Comparison of ENCODE assay signal across 17 mouse cellular contexts in genomic region chr12:52214837-52215236, GRCm38 (mm10).
"Had no signal": no experiment of that assay in that cellular context is flagged by ENCODE, and none has a peak within 500 bp of the region (broad histone marks: within the 10 kb centered on the region; RNA-seq: fewer than 3 reads in every experiment).

No protein-coding gene starts in this region.

- H3K27ac ChIP-seq: neural tube, embryonic 12.5 days; neural tube, embryonic 13.5 days; neural tube, embryonic 15.5 days; stomach, embryonic 15.5 days; stomach, postnatal 0 days had no signal

- DNase-seq: retina, postnatal 1 day; right cerebral cortex, adult 18-20 months; right cerebral cortex, postnatal 14 days; right cerebral cortex, postnatal 25 days; right cerebral cortex, postnatal 4 days; spleen, adult 18-20 months; thymus, adult 18-20 months; thymus, adult 2 months; thymus, postnatal 14 days; thymus, postnatal 25 days; thymus, postnatal 36 days; thymus, postnatal 4 days had no signal

- H3K4me3 ChIP-seq: neural tube, embryonic 12.5 days; neural tube, embryonic 13.5 days; neural tube, embryonic 15.5 days; stomach, embryonic 15.5 days had no signal

- H3K9me3 ChIP-seq: neural tube, embryonic 12.5 days; neural tube, embryonic 13.5 days; neural tube, embryonic 15.5 days; stomach, embryonic 15.5 days had no signal

- H3K4me1 ChIP-seq: neural tube, embryonic 12.5 days; neural tube, embryonic 13.5 days; neural tube, embryonic 15.5 days; stomach, embryonic 15.5 days had no signal

- H3K27me3 ChIP-seq: neural tube, embryonic 12.5 days; neural tube, embryonic 13.5 days; neural tube, embryonic 15.5 days; stomach, embryonic 15.5 days had no signal

- H3K9ac ChIP-seq: neural tube, embryonic 12.5 days; neural tube, embryonic 13.5 days; neural tube, embryonic 15.5 days; stomach, embryonic 15.5 days had no signal

- H3K36me3 ChIP-seq: neural tube, embryonic 12.5 days; neural tube, embryonic 13.5 days; neural tube, embryonic 15.5 days; stomach, embryonic 15.5 days had no signal
